Mouse (Mus musculus): ENCODE data around the gene Nfkbil1. TPM values are rescaled to one million over a fixed set of nuclear protein-coding genes. Genes with fewer than 3 reads are reported as not detected.

Gene Nfkbil1
- 3.1 TPM for polyA plus RNA-seq (2015; fragmentation: Illumina TruSeq; extraction: RNeasy Lipid Tissue Mini Kit (QIAGEN cat#74804); ENCODE audit: insufficient read depth, low replicate concordance)

GRCm38 (mm10) chr17:35235614-35236389 is at the start of gene Nfkbil1:
Gene Nfkbil1 (minus strand): TSS chr17:35235792.

GRCm38 (mm10) chr17:35262664-35263522 is 27.3 kb upstream of the Nfkbil1 start, which contains the start of gene H2-D1:
Gene H2-D1 (plus strand): TSS chr17:35262730.

GRCm38 (mm10) chr17:35241305-35242014 is 5.9 kb upstream of the Nfkbil1 start, which contains the start of gene Ddx39b:
Gene Ddx39b (plus strand): TSS chr17:35241746.

GRCm38 (mm10) chr17:35233114-35233980 is 2.2 kb downstream of the Nfkbil1 start, which contains the start of gene Atp6v1g2:
Gene Atp6v1g2 (plus strand): TSS chr17:35233660.

GRCm38 (mm10) chr17:35220156-35220952 is 15.2 kb downstream of the Nfkbil1 start, which contains the start of gene Gm16181:
Gene Gm16181 (plus strand): TSS chr17:35220834.

GRCm38 (mm10) chr17:35204494-35205379 is 30.9 kb downstream of the Nfkbil1 start, which contains the start of gene Lta:
Gene Lta (minus strand): TSS chr17:35205351.

GRCm38 (mm10) chr17:35201787-35202186 is 33.8 kb downstream of the Nfkbil1 start, which contains the start of gene Tnf:
Gene Tnf (minus strand): TSS chr17:35202007.

GRCm38 (mm10) chr17:35193881-35194843 is 41.4 kb downstream of the Nfkbil1 start, which contains the start of gene Ltb:
Gene Ltb (plus strand): TSS chr17:35194439.

GRCm38 (mm10) chr17:35187959-35188610 is 47.5 kb downstream of the Nfkbil1 start, which contains the start of gene Lst1:
Gene Lst1 (minus strand): TSS chr17:35188439.

GRCm38 (mm10) chr17:35175968-35176367 is 59.6 kb downstream of the Nfkbil1 start, which contains the start of gene Aif1:
Gene Aif1 (minus strand): TSS chr17:35176068.

Other genes with a start within 250 kb of the Nfkbil1 start
- 100 TPM for gene Vars, start 234.8 kb downstream of the Nfkbil1 start, polyA plus RNA-seq (2015; fragmentation: Illumina TruSeq; extraction: RNeasy Lipid Tissue Mini Kit (QIAGEN cat#74804); ENCODE audit: insufficient read depth, low replicate concordance)
- 0.54 TPM for gene Vwa7, start 219.2 kb downstream of the Nfkbil1 start, polyA plus RNA-seq (2015; fragmentation: Illumina TruSeq; extraction: RNeasy Lipid Tissue Mini Kit (QIAGEN cat#74804); ENCODE audit: insufficient read depth, low replicate concordance)
- 2.6 TPM for gene Sapcd1, start 207.8 kb downstream of the Nfkbil1 start, polyA plus RNA-seq (2015; fragmentation: Illumina TruSeq; extraction: RNeasy Lipid Tissue Mini Kit (QIAGEN cat#74804); ENCODE audit: insufficient read depth, low replicate concordance)
- 6.1 TPM for gene Msh5, start 189.0 kb downstream of the Nfkbil1 start, polyA plus RNA-seq (2015; fragmentation: Illumina TruSeq; extraction: RNeasy Lipid Tissue Mini Kit (QIAGEN cat#74804); ENCODE audit: insufficient read depth, low replicate concordance)
- 228 TPM for gene Clic1, start 185.8 kb downstream of the Nfkbil1 start, polyA plus RNA-seq (2015; fragmentation: Illumina TruSeq; extraction: RNeasy Lipid Tissue Mini Kit (QIAGEN cat#74804); ENCODE audit: insufficient read depth, low replicate concordance)
- 3.2 TPM for gene Ddah2, start 176.8 kb downstream of the Nfkbil1 start, polyA plus RNA-seq (2015; fragmentation: Illumina TruSeq; extraction: RNeasy Lipid Tissue Mini Kit (QIAGEN cat#74804); ENCODE audit: insufficient read depth, low replicate concordance)
- 0.26 TPM for gene Ly6g6c, start 170.4 kb downstream of the Nfkbil1 start, polyA plus RNA-seq (2015; fragmentation: Illumina TruSeq; extraction: RNeasy Lipid Tissue Mini Kit (QIAGEN cat#74804); ENCODE audit: insufficient read depth, low replicate concordance)
- 2.5 TPM for gene Mpig6b, start 169.6 kb downstream of the Nfkbil1 start, polyA plus RNA-seq (2015; fragmentation: Illumina TruSeq; extraction: RNeasy Lipid Tissue Mini Kit (QIAGEN cat#74804); ENCODE audit: insufficient read depth, low replicate concordance)
- gene Ly6g6e, start 158.9 kb downstream of the Nfkbil1 start, polyA plus RNA-seq (2015; fragmentation: Illumina TruSeq; extraction: RNeasy Lipid Tissue Mini Kit (QIAGEN cat#74804); ENCODE audit: insufficient read depth, low replicate concordance), result not detected
- gene Ly6g6d, start 157.7 kb downstream of the Nfkbil1 start, polyA plus RNA-seq (2015; fragmentation: Illumina TruSeq; extraction: RNeasy Lipid Tissue Mini Kit (QIAGEN cat#74804); ENCODE audit: insufficient read depth, low replicate concordance), result not detected
- gene Ly6g6f, start 150.2 kb downstream of the Nfkbil1 start, polyA plus RNA-seq (2015; fragmentation: Illumina TruSeq; extraction: RNeasy Lipid Tissue Mini Kit (QIAGEN cat#74804); ENCODE audit: insufficient read depth, low replicate concordance), result 0.93 TPM
- 19.7 TPM for gene Abhd16a, start 146.5 kb downstream of the Nfkbil1 start, polyA plus RNA-seq (2015; fragmentation: Illumina TruSeq; extraction: RNeasy Lipid Tissue Mini Kit (QIAGEN cat#74804); ENCODE audit: insufficient read depth, low replicate concordance)
- gene Ly6g5c, start 127.5 kb downstream of the Nfkbil1 start, polyA plus RNA-seq (2015; fragmentation: Illumina TruSeq; extraction: RNeasy Lipid Tissue Mini Kit (QIAGEN cat#74804); ENCODE audit: insufficient read depth, low replicate concordance), result not detected
- gene Ly6g5b, start 120.4 kb downstream of the Nfkbil1 start, polyA plus RNA-seq (2015; fragmentation: Illumina TruSeq; extraction: RNeasy Lipid Tissue Mini Kit (QIAGEN cat#74804); ENCODE audit: insufficient read depth, low replicate concordance), result 1.6 TPM
- gene Gpank1, start 114.3 kb downstream of the Nfkbil1 start, polyA plus RNA-seq (2015; fragmentation: Illumina TruSeq; extraction: RNeasy Lipid Tissue Mini Kit (QIAGEN cat#74804); ENCODE audit: insufficient read depth, low replicate concordance), result 24.2 TPM
- 133 TPM for gene Csnk2b, start 113.7 kb downstream of the Nfkbil1 start, polyA plus RNA-seq (2015; fragmentation: Illumina TruSeq; extraction: RNeasy Lipid Tissue Mini Kit (QIAGEN cat#74804); ENCODE audit: insufficient read depth, low replicate concordance)
- 15.5 TPM for gene D17H6S53E, start 109.4 kb downstream of the Nfkbil1 start, polyA plus RNA-seq (2015; fragmentation: Illumina TruSeq; extraction: RNeasy Lipid Tissue Mini Kit (QIAGEN cat#74804); ENCODE audit: insufficient read depth, low replicate concordance)
- gene Apom, start 103.7 kb downstream of the Nfkbil1 start, polyA plus RNA-seq (2015; fragmentation: Illumina TruSeq; extraction: RNeasy Lipid Tissue Mini Kit (QIAGEN cat#74804); ENCODE audit: insufficient read depth, low replicate concordance), result 0.33 TPM
- 69.9 TPM for gene Bag6, start 100.6 kb downstream of the Nfkbil1 start, polyA plus RNA-seq (2015; fragmentation: Illumina TruSeq; extraction: RNeasy Lipid Tissue Mini Kit (QIAGEN cat#74804); ENCODE audit: insufficient read depth, low replicate concordance)
- 58.2 TPM for gene Prrc2a, start 70.9 kb downstream of the Nfkbil1 start, polyA plus RNA-seq (2015; fragmentation: Illumina TruSeq; extraction: RNeasy Lipid Tissue Mini Kit (QIAGEN cat#74804); ENCODE audit: insufficient read depth, low replicate concordance)
- 157 TPM for gene Aif1, start 59.7 kb downstream of the Nfkbil1 start, polyA plus RNA-seq (2015; fragmentation: Illumina TruSeq; extraction: RNeasy Lipid Tissue Mini Kit (QIAGEN cat#74804); ENCODE audit: insufficient read depth, low replicate concordance)
- gene Lst1, start 47.4 kb downstream of the Nfkbil1 start, polyA plus RNA-seq (2015; fragmentation: Illumina TruSeq; extraction: RNeasy Lipid Tissue Mini Kit (QIAGEN cat#74804); ENCODE audit: insufficient read depth, low replicate concordance), result 139 TPM
- gene Ltb, start 41.4 kb downstream of the Nfkbil1 start, polyA plus RNA-seq (2015; fragmentation: Illumina TruSeq; extraction: RNeasy Lipid Tissue Mini Kit (QIAGEN cat#74804); ENCODE audit: insufficient read depth, low replicate concordance), result 99.6 TPM
- gene Tnf, start 33.8 kb downstream of the Nfkbil1 start, polyA plus RNA-seq (2015; fragmentation: Illumina TruSeq; extraction: RNeasy Lipid Tissue Mini Kit (QIAGEN cat#74804); ENCODE audit: insufficient read depth, low replicate concordance), result 15.3 TPM
- gene Lta, start 30.4 kb downstream of the Nfkbil1 start, polyA plus RNA-seq (2015; fragmentation: Illumina TruSeq; extraction: RNeasy Lipid Tissue Mini Kit (QIAGEN cat#74804); ENCODE audit: insufficient read depth, low replicate concordance), result 24.3 TPM
- 0.72 TPM for gene Gm16181, start 15.0 kb downstream of the Nfkbil1 start, polyA plus RNA-seq (2015; fragmentation: Illumina TruSeq; extraction: RNeasy Lipid Tissue Mini Kit (QIAGEN cat#74804); ENCODE audit: insufficient read depth, low replicate concordance)
- 14.4 TPM for gene Atp6v1g2, start 2.1 kb downstream of the Nfkbil1 start, polyA plus RNA-seq (2015; fragmentation: Illumina TruSeq; extraction: RNeasy Lipid Tissue Mini Kit (QIAGEN cat#74804); ENCODE audit: insufficient read depth, low replicate concordance)
- 220 TPM for gene Ddx39b, start 6.0 kb upstream of the Nfkbil1 start, polyA plus RNA-seq (2015; fragmentation: Illumina TruSeq; extraction: RNeasy Lipid Tissue Mini Kit (QIAGEN cat#74804); ENCODE audit: insufficient read depth, low replicate concordance)
- 1,132 TPM for gene H2-D1, start 26.9 kb upstream of the Nfkbil1 start, polyA plus RNA-seq (2015; fragmentation: Illumina TruSeq; extraction: RNeasy Lipid Tissue Mini Kit (QIAGEN cat#74804); ENCODE audit: insufficient read depth, low replicate concordance)
- not detected for gene H2-Q1, start 84.6 kb upstream of the Nfkbil1 start, polyA plus RNA-seq (2015; fragmentation: Illumina TruSeq; extraction: RNeasy Lipid Tissue Mini Kit (QIAGEN cat#74804); ENCODE audit: insufficient read depth, low replicate concordance)
- 0.76 TPM for gene H2-Q2, start 106.5 kb upstream of the Nfkbil1 start, polyA plus RNA-seq (2015; fragmentation: Illumina TruSeq; extraction: RNeasy Lipid Tissue Mini Kit (QIAGEN cat#74804); ENCODE audit: insufficient read depth, low replicate concordance)
- 233 TPM for gene H2-Q4, start 143.8 kb upstream of the Nfkbil1 start, polyA plus RNA-seq (2015; fragmentation: Illumina TruSeq; extraction: RNeasy Lipid Tissue Mini Kit (QIAGEN cat#74804); ENCODE audit: insufficient read depth, low replicate concordance)
- gene H2-Q6, start 189.1 kb upstream of the Nfkbil1 start, polyA plus RNA-seq (2015; fragmentation: Illumina TruSeq; extraction: RNeasy Lipid Tissue Mini Kit (QIAGEN cat#74804); ENCODE audit: insufficient read depth, low replicate concordance), result 354 TPM
- gene H2-Q7, start 203.4 kb upstream of the Nfkbil1 start, polyA plus RNA-seq (2015; fragmentation: Illumina TruSeq; extraction: RNeasy Lipid Tissue Mini Kit (QIAGEN cat#74804); ENCODE audit: insufficient read depth, low replicate concordance), result 333 TPM
- gene H2-Q10, start 234.3 kb upstream of the Nfkbil1 start, polyA plus RNA-seq (2015; fragmentation: Illumina TruSeq; extraction: RNeasy Lipid Tissue Mini Kit (QIAGEN cat#74804); ENCODE audit: insufficient read depth, low replicate concordance), result 14.7 TPM

All from spleen, adult 10 weeks (tissue).